Mouse (Mus musculus) heart, adult 9 months (tissue): ENCODE results near the gene Cox6b2.

ENCODE experiments used
- DNase-seq, 2 experiments: peaks; one replicate each; pipeline ENCODE4 v3.0.0; 2022; ENCODE audit warnings: low spot score in 2 of 2

Gene Cox6b2

GRCm38 (mm10) chr7:4719276-4719675, 33.6 kb downstream of the Cox6b2 start:
- DNase-seq = no peak

- DNase-seq = no peak
Measured at GRCm38 (mm10) chr7:4716955-4717354, 35.9 kb downstream of the Cox6b2 start.

- no peak for DNase-seq
Measured at GRCm38 (mm10) chr7:4712594-4712993, 40.3 kb downstream of the Cox6b2 start.

GRCm38 (mm10) chr7:4705098-4705497, 47.8 kb downstream of the Cox6b2 start:
- DNase-seq = no peak

- DNase-seq = no peak
Measured at GRCm38 (mm10) chr7:4703195-4703594, 49.7 kb downstream of the Cox6b2 start.

GRCm38 (mm10) chr7:4702334-4702733, 50.6 kb downstream of the Cox6b2 start:
- no peak for DNase-seq
